Mouse (Mus musculus) heart, embryonic 15.5 days (tissue): ENCODE results near the gene Il16. TPM values are rescaled to one million over a fixed set of nuclear protein-coding genes. Genes with fewer than 3 reads are reported as not detected.

Experiments used
- ATAC-seq: fragments of 200-750 bp; cut with Nextera tagmentation; replicated peaks from 2 replicates; pipeline ENCODE4 v1.8.0; 2017; ENCODE audit warnings: low read depth, moderate TSS enrichment; ENCODE audit not compliant: insufficient number of reproducible peaks, insufficient read depth, low FRiP score
- H3K27ac ChIP-seq: fragments of 300-500 bp; sonication (generic); 2 replicates; pipeline ENCODE4 v1.5.1; 2015; ENCODE audit warnings: mild to moderate bottlenecking, inconsistent platforms
- H3K27me3 ChIP-seq: fragments of 300-500 bp; sonication (generic); 2 replicates; pipeline ENCODE4 v1.6.1; 2015; ENCODE audit warnings: inconsistent platforms
- H3K36me3 ChIP-seq: fragments of 300-500 bp; sonication (generic); 2 replicates; pipeline ENCODE4 v1.6.1; 2015; ENCODE audit warnings: mild to moderate bottlenecking, inconsistent platforms
- H3K4me1 ChIP-seq: fragments of 300-500 bp; sonication (generic); replicated peaks from 2 replicates; pipeline ENCODE4 v1.6.1; 2015; ENCODE audit warnings: inconsistent platforms
- H3K4me2 ChIP-seq: fragments of 300-500 bp; sonication (generic); 2 replicates; pipeline ENCODE4 v1.6.1; 2015; ENCODE audit warnings: inconsistent platforms, mild to moderate bottlenecking, moderate library complexity
- H3K4me3 ChIP-seq: fragments of 300-500 bp; sonication (generic); 2 replicates; pipeline ENCODE4 v1.5.1; 2015; ENCODE audit warnings: mild to moderate bottlenecking, inconsistent platforms
- H3K9ac ChIP-seq: fragments of 300-500 bp; sonication (generic); 2 replicates; pipeline ENCODE4 v1.6.1; 2015; ENCODE audit warnings: mild to moderate bottlenecking, inconsistent platforms
- H3K9me3 ChIP-seq: fragments of 300-500 bp; sonication (generic); replicated peaks from 2 replicates; pipeline ENCODE4 v1.6.1; 2016; ENCODE audit warnings: inconsistent platforms
- whole genome bisulfite sequencing: fragments of 180-500 bp; shearing (Covaris S2); methylation state at CpG from one replicate; pipeline ENCODE4 v1.1.7; 2015; ENCODE audit warnings: mixed read lengths; 5-methylcytosine and 5-hydroxymethylcytosine counted together
- polyA plus RNA-seq: library from polyadenylated mRNA; unstranded; fragments of >200 nt; fragmentation: Nextera tagmentation; extraction: Ambion mirVana; gene quantifications from 2 replicates; pipeline ENCODE4 v1.2.1, GENCODE M21; 2015

The Il16 gene
- 4.7 and 8.6 TPM in 2 replicates for polyA plus RNA-seq

- WGBS: 20% methylated on average over 20 of the region's 20 CpGs
- peak; percentile 60; the same call in 1 of the 2 replicates for ATAC-seq
- Histone ChIP-seq H3K4me3 (peak within 1 kb of the TSS; percentile 40), H3K9me3 (no peaks in the 10 kb centered on the region), H3K9ac (peak within 1 kb of the TSS; percentile 15; the same call in 1 of the 2 replicates), H3K4me2 (peak within 1 kb of the TSS; percentile 62), H3K27ac (peak within 1 kb of the TSS; percentile 61), H3K4me1 (peaks cover 16% of the 10 kb centered on the region), H3K27me3 (no peaks in the 10 kb centered on the region), H3K36me3 (no peaks in the 10 kb centered on the region)
Observed at GRCm38 (mm10) chr7:83745413-83746106, at the start of gene Il16. Gene Il16, minus strand, starts transcription at chr7:83745726.

- Histone ChIP-seq H3K9me3 (no peaks in the 10 kb centered on the region), H3K27ac (no peak within 1 kb of the TSS), H3K27me3 (no peaks in the 10 kb centered on the region), H3K36me3 (no peaks in the 10 kb centered on the region), H3K4me3 (no peak within 1 kb of the TSS), H3K4me1 (peaks cover 10% of the 10 kb centered on the region), H3K9ac (no peak within 1 kb of the TSS), H3K4me2 (peak within 1 kb of the TSS; percentile 28)
- ATAC-seq: peak; percentile 60
- 13% methylated on average over 14 of the region's 14 CpGs for WGBS
Observed at GRCm38 (mm10) chr7:83794705-83795104, 49.2 kb upstream of the Il16 start, which contains the start of gene Cfap161. Gene Cfap161, minus strand, starts transcription at chr7:83794880.

GRCm38 (mm10) chr7:83794006-83794683 is 48.6 kb upstream of the Il16 start:
- Histone ChIP-seq H3K4me2 (peak overlapping the region; percentile 28; the same call in 1 of the 2 replicates), H3K27ac (no peak overlapping the region), H3K4me3 (no peak overlapping the region), H3K9me3 (no peaks in the 10 kb centered on the region), H3K27me3 (no peaks in the 10 kb centered on the region), H3K36me3 (no peaks in the 10 kb centered on the region), H3K4me1 (peaks cover 10% of the 10 kb centered on the region), H3K9ac (no peak overlapping the region)
- no peak for ATAC-seq
- WGBS: 27% methylated on average over 11 of the region's 11 CpGs

DNA sequence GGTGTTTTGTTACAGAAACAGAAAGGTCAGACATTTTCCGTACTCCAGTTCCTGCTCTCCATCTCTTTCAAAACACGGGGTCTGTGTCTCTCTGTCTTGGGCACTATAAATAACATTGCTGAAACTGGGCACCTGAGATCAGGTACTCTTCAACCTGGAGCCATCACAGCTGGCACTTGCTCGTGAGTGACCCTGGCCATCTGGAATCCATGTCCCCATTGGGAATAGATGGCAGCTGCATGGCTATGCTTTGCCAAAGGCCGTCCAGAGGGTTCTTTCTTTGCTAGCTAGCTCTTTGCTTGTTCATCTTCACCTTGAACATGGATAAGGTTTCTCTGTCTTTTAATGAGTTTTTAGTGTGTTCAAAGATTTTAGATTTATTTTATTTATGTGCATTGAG is 35.4 kb upstream of the Il16 start:
- WGBS: 87% methylated on average over 4 of the region's 4 CpGs
- ATAC-seq: no peak

GRCm38 (mm10) chr7:83780026-83780425 is 34.5 kb upstream of the Il16 start:
- H3K27ac ChIP-seq: no peak overlapping the region
- ATAC-seq: no peak
- no peaks in the 10 kb centered on the region for H3K27me3 ChIP-seq

More for the DNA sequence above, 35.4 kb upstream of the Il16 start:
- no peak overlapping the region for H3K4me2 ChIP-seq
- no peaks in the 10 kb centered on the region for H3K27me3 ChIP-seq
- no peaks in the 10 kb centered on the region; the same call in 1 of the 2 replicates for H3K4me1 ChIP-seq
- H3K36me3 ChIP-seq: no peaks in the 10 kb centered on the region
- H3K4me3 ChIP-seq: no peak overlapping the region
- no peaks in the 10 kb centered on the region for H3K9me3 ChIP-seq
- H3K27ac ChIP-seq: no peak overlapping the region
- H3K9ac ChIP-seq: no peak overlapping the region

DNA sequence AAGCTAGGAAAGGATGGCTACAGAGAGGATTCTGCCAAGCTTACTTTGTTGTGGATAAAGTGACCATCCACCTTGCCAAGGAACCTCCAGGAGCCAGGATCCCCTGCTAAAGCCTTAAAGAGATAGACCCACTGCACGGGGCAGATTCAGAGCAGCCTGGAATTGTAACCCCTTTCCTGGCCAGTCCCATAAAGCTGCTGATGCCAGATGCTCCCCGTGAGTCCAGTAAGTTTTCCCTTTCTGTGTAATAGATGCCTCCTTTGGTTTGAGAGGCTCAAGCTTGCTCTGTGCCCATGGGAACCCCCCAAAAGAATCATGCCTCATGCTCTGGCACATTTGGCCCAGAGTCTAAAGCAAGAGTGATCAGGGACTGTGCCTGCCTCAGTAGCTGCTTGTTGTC is 33.5 kb upstream of the Il16 start:
- no peaks in the 10 kb centered on the region for H3K36me3 ChIP-seq
- 63% methylated on average over 2 of the region's 2 CpGs for WGBS
- no peaks in the 10 kb centered on the region for H3K9me3 ChIP-seq
- no peak for ATAC-seq
- H3K4me1 ChIP-seq: no peaks in the 10 kb centered on the region; the same call in 1 of the 2 replicates
- no peak overlapping the region for H3K4me3 ChIP-seq
- H3K4me2 ChIP-seq: no peak overlapping the region
- H3K27me3 ChIP-seq: no peaks in the 10 kb centered on the region
- H3K27ac ChIP-seq: no peak overlapping the region
- H3K9ac ChIP-seq: no peak overlapping the region

More at GRCm38 (mm10) chr7:83780026-83780425, 34.5 kb upstream of the Il16 start:
- Histone ChIP-seq H3K4me1 (no peaks in the 10 kb centered on the region; the same call in 1 of the 2 replicates), H3K4me2 (no peak overlapping the region), H3K4me3 (no peak overlapping the region), H3K9ac (no peak overlapping the region), H3K36me3 (no peaks in the 10 kb centered on the region), H3K9me3 (no peaks in the 10 kb centered on the region)
- WGBS: 48% methylated on average over 4 of the region's 4 CpGs

DNA sequence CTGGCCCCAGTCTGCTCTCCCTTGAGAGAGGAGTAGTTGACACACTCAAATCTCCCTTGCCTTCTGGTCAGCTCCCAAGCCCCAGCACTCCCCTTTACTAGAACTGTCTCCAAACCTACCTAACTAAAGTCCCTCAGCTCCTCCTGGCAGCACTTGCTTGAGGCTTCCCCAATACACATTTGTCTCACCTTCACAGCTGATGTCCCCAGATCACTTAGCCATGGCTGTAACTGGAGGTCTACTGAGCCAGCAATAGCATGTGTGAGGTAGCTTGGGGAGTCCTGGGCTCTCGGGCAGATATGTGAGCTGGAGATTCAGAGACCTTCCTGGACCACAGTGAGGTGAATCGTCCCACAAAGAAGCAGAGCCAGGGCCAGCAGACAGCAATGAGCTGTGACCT is 33.0 kb upstream of the Il16 start:
- Histone ChIP-seq H3K9ac (no peak overlapping the region), H3K4me3 (no peak overlapping the region), H3K4me1 (no peaks in the 10 kb centered on the region; the same call in 1 of the 2 replicates), H3K27ac (no peak overlapping the region), H3K36me3 (no peaks in the 10 kb centered on the region), H3K9me3 (no peaks in the 10 kb centered on the region), H3K27me3 (no peaks in the 10 kb centered on the region), H3K4me2 (no peak overlapping the region)
- 65% methylated on average over 2 of the region's 2 CpGs for WGBS
- ATAC-seq: no peak

DNA sequence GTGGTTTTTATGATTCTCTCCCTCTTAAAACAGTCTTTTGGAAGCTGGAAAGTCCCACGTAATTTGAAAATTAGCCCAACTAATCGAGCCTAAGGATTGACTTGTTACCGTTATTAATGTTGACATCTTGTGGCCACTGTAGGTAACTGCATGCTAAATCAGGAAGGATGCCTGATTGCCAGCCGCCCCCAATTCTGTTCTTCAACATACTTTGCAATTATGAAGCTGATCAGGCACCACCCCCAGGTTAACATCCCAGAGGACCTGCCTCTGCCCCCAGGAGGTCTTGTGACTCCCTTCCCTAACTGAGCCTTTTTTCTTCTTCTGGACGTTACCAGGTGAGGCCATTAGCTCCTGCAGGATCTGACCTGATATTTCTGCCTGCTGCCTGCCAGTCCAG is 29.2 kb upstream of the Il16 start:
- H3K4me3 ChIP-seq: no peak overlapping the region
- H3K27ac ChIP-seq: no peak overlapping the region
- WGBS: 25% methylated on average over 5 of the region's 5 CpGs
- no peak overlapping the region for H3K9ac ChIP-seq
- 0 out of 2 replicates have a peak, but pooled peaks cover under 1% of the 10 kb centered on the region for H3K4me1 ChIP-seq
- no peaks in the 10 kb centered on the region for H3K36me3 ChIP-seq
- no peaks in the 10 kb centered on the region for H3K27me3 ChIP-seq
- ATAC-seq: no peak
- no peak overlapping the region for H3K4me2 ChIP-seq
- H3K9me3 ChIP-seq: no peaks in the 10 kb centered on the region

DNA sequence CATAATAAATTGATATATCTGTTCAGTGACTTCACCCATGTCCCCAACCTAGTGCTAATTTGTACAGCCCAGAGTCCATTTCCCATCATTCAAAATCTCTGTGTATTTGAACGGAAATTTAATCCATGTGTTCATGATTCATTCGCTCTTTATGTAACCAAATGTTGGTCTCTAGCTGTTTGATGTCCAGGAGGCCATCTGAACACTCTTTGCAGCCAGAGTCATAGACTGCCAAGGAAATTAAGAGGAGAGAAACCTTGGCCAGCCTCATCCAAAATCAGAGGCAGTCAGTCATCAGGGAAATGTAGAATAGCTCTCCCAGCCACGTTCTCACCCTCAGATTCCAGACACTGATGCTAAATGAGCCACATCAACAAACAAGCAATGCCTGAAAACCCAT is 18.1 kb upstream of the Il16 start:
- H3K27me3 ChIP-seq: no peaks in the 10 kb centered on the region
- H3K36me3 ChIP-seq: no peaks in the 10 kb centered on the region
- no peak overlapping the region for H3K27ac ChIP-seq
- ATAC-seq: no peak
- H3K9me3 ChIP-seq: no peaks in the 10 kb centered on the region
- 54% methylated on average over 3 of the region's 3 CpGs for WGBS
- H3K4me3 ChIP-seq: no peak overlapping the region
- H3K4me1 ChIP-seq: no peaks in the 10 kb centered on the region
- H3K4me2 ChIP-seq: no peak overlapping the region
- no peak overlapping the region for H3K9ac ChIP-seq

GRCm38 (mm10) chr7:83762336-83762735 is 16.8 kb upstream of the Il16 start:
- WGBS: 71% methylated on average over 5 of the region's 5 CpGs
- no peak for ATAC-seq
- no peak overlapping the region for H3K9ac ChIP-seq

DNA sequence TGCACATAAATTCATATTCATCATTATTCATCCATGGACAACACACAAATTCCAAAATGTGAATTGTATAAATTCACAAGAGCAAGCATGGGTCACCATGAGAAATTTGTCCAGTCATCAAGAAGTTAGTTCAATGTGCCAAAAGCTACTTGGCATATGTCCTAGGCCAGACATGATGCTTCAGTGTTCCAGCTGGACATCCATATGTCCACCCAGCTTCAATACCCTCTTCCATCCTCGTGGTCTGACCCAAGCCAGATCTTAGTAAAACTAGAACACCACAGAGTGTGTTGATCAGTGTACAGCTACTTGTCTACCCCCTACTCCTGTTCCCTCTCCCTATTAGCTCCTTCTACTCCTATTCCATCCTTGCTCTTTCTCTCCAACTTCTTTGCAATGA is 5.5 kb upstream of the Il16 start:
- Histone ChIP-seq H3K27me3 (no peaks in the 10 kb centered on the region), H3K27ac (no peak overlapping the region), H3K4me2 (no peak overlapping the region), H3K9me3 (no peaks in the 10 kb centered on the region), H3K9ac (no peak overlapping the region), H3K4me1 (0 out of 2 replicates have a peak, but pooled peaks cover 3% of the 10 kb centered on the region), H3K4me3 (no peak overlapping the region), H3K36me3 (no peaks in the 10 kb centered on the region)
- ATAC-seq: no peak
- 41% methylated on average over 1 of the region's 1 CpGs for WGBS

More at GRCm38 (mm10) chr7:83762336-83762735, 16.8 kb upstream of the Il16 start:
- H3K4me2 ChIP-seq: no peak overlapping the region
- no peaks in the 10 kb centered on the region for H3K36me3 ChIP-seq
- no peaks in the 10 kb centered on the region for H3K4me1 ChIP-seq
- no peaks in the 10 kb centered on the region for H3K9me3 ChIP-seq
- H3K4me3 ChIP-seq: no peak overlapping the region
- no peak overlapping the region for H3K27ac ChIP-seq
- H3K27me3 ChIP-seq: no peaks in the 10 kb centered on the region
